Mouse (Mus musculus): ENCODE results near the gene Pip5k1b. TPM values are rescaled to one million over a fixed set of nuclear protein-coding genes. Genes with fewer than 3 reads are reported as not detected.
A peak's percentile ranks its signal among the peaks of the same experiment; 100 is the strongest.

Pip5k1b gene
- polyA plus RNA-seq, 1 experiment from 2014 or later: 7.0 TPM

DNA sequence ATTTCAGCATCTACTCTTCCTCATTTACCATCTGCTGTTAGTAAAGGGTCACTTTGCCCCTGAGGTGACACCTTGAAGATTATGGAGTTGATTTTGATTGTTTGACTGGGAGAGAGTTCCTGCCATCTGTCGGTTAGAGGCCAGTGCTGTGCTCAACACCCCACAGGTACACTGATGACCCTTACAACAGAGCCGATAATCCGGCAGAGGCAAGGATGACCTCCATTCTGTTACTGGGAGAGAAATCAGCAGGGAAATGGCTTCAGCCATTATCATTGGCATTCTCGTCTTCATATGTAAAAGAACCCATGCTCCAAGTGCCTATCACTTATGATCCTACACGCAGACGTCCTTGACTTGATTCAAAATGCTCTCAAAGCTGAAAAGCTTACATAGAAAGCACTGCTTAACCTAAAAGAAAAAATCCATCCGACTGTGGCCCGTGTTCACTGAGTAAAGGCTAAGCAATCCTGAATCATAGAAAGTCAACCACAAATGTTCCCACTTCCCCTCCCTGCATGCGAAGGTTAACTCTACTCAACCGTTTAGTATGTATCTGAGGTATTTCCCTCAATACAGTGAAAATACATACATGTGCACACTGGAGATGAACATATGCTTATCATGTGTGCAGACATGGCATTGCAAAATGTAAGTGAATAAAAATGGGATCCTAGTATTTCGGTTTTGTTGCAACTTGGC, 146.7 kb downstream of the Pip5k1b start:
- H3K4me1 ChIP-seq: peaks cover 7% of the 10 kb centered on the region
- no peak overlapping the region for H3K27ac ChIP-seq (replicated peaks)
- H3K36me3 ChIP-seq: no peaks in the 10 kb centered on the region
- WGBS: 80% methylated on average over 11 of the region's 11 CpGs
- no peaks in the 10 kb centered on the region for H3K27me3 ChIP-seq (replicated peaks)
- no peak overlapping the region for H3K4me2 ChIP-seq
- H3K9me3 ChIP-seq: no peaks in the 10 kb centered on the region
- no peak for ATAC-seq (ENCODE audit: extremely low read depth, insufficient number of reproducible peaks, low FRiP score, low TSS enrichment)
- H3K4me3 ChIP-seq: no peak overlapping the region
- H3K9ac ChIP-seq: no peak overlapping the region

DNA sequence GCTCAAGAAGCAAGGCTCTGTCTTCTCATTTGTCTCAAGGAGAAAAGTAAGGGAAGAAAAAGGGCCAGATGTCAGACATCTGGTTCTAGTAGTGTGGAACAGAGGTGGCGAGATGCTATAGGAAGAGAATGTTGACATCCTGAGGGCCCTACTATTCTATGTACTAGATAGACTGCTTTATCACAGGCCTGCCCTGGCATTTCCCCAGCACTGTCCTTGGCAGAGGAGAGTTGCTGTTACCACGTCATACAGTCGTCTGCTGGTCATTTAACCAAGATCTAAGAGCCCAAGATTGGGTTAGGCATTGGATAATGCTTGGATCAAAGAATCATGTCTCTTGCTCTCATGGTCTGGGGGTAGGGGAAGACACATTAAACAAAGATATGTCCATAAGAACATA, 151.0 kb downstream of the Pip5k1b start:
- H3K4me3 ChIP-seq: no peak overlapping the region
- ATAC-seq (ENCODE audit: extremely low read depth, insufficient number of reproducible peaks, low FRiP score, low TSS enrichment): no peak
- H3K27ac ChIP-seq (replicated peaks): no peak overlapping the region
- WGBS: 79% methylated on average over 3 of the region's 3 CpGs
- no peak overlapping the region for H3K9ac ChIP-seq
- no peak overlapping the region for H3K4me2 ChIP-seq
- H3K27me3 ChIP-seq (replicated peaks): no peaks in the 10 kb centered on the region
- no peaks in the 10 kb centered on the region for H3K36me3 ChIP-seq
- H3K9me3 ChIP-seq: no peaks in the 10 kb centered on the region
- H3K4me1 ChIP-seq: peaks cover 27% of the 10 kb centered on the region

DNA sequence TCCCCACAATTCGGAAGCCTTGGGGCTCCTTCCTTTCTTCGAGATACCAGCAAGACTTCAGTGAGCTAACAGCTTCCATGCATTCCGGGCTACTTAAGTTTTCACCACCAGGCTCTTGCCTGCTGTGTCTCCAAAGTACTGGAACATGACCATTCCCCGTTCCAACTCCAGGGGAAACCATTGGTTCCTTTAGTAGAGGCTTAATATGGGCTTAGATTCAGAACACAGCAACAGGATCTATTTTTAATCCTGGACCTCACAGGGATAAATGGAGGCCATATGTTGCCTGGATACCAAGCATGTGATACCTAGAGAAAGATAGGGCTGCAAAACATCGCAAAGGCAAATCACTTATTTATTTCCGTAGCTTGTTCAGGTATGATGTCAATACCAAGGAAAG, 152.4 kb downstream of the Pip5k1b start:
- no peak for ATAC-seq (ENCODE audit: extremely low read depth, insufficient number of reproducible peaks, low FRiP score, low TSS enrichment)

DNA sequence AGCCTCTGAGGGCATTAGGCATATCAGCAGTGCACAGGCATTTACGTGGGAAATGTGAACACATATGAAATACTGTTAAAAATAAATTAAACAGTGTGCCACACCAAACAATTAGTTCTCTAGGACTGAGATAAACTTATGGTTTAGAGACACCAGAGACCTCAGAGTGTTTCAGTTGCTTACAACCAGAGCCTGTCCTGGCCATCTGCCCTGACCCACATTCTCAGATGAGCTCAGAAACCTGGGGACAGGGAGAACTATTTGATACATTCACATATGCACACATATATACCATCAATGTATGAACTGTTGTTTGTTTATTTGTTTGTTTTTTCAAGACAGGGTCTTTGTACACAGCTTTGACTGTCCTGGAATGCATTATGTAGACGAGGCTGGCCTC, 161.8 kb downstream of the Pip5k1b start:
- no peak for ATAC-seq (ENCODE audit: extremely low read depth, insufficient number of reproducible peaks, low FRiP score, low TSS enrichment)
- WGBS: 75% methylated on average over 2 of the region's 2 CpGs
- H3K4me2 ChIP-seq: no peak overlapping the region
- no peaks in the 10 kb centered on the region for H3K27me3 ChIP-seq (replicated peaks)
- H3K4me1 ChIP-seq: peaks cover 5% of the 10 kb centered on the region; the same call in 1 of the 2 replicates
- H3K36me3 ChIP-seq: peaks cover 18% of the 10 kb centered on the region
- no peak overlapping the region for H3K27ac ChIP-seq (replicated peaks)
- H3K9ac ChIP-seq: no peak overlapping the region
- no peak overlapping the region for H3K4me3 ChIP-seq
- H3K9me3 ChIP-seq: no peaks in the 10 kb centered on the region

More for the DNA sequence above, 152.4 kb downstream of the Pip5k1b start:
- H3K27ac ChIP-seq (replicated peaks): peak overlapping the region; percentile 77
- no peaks in the 10 kb centered on the region for H3K36me3 ChIP-seq
- 57% methylated on average over 6 of the region's 6 CpGs for WGBS
- peak overlapping the region; percentile 21; the same call in 1 of the 2 replicates for H3K4me2 ChIP-seq
- no peaks in the 10 kb centered on the region for H3K9me3 ChIP-seq
- no peak overlapping the region for H3K9ac ChIP-seq
- no peak overlapping the region for H3K4me3 ChIP-seq
- peaks cover 27% of the 10 kb centered on the region for H3K4me1 ChIP-seq
- H3K27me3 ChIP-seq (replicated peaks): no peaks in the 10 kb centered on the region

DNA sequence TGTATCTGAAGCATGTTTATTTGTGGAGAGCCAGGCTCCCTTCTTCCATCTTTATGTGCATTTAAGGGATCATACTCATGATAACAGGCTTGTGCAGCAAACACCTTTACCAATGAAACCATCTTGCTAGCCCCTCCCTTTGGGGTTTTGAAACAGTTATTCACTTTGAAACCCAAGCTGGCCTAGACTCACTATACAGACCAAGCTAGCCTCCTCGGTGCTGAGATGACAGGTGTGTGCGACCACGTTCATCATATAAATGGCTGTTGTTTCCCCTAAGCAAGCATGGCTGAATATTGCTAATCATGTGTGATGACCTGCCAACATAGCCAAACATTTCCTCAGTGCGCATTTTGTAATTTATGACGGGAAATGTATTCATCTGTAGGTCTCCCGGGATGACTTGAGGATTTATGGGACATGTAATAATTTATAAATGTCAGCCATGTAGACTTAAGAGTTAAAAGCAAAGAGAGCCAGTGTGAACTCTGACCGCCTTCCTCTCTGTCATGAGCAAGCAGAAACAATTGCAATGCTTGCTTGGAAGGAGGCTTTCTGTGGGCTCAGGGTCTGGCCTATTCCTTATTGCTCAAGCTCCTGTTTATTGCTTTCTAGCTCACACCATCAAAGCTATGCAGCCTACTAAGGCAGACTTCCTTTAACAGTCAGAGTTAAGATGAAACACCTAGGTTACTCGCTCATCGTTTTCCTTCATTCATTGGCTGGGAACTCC, 164.0 kb downstream of the Pip5k1b start:
- Histone ChIP-seq H3K36me3 (peaks cover 23% of the 10 kb centered on the region), H3K4me3 (no peak overlapping the region), H3K9me3 (no peaks in the 10 kb centered on the region), H3K27ac (replicated peaks) (no peak overlapping the region), H3K27me3 (replicated peaks) (no peaks in the 10 kb centered on the region), H3K9ac (no peak overlapping the region), H3K4me1 (peaks cover 12% of the 10 kb centered on the region; the same call in 1 of the 2 replicates), H3K4me2 (no peak overlapping the region)
- no peak for ATAC-seq (ENCODE audit: extremely low read depth, insufficient number of reproducible peaks, low FRiP score, low TSS enrichment)
- 85% methylated on average over 9 of the region's 9 CpGs for whole genome bisulfite sequencing

DNA sequence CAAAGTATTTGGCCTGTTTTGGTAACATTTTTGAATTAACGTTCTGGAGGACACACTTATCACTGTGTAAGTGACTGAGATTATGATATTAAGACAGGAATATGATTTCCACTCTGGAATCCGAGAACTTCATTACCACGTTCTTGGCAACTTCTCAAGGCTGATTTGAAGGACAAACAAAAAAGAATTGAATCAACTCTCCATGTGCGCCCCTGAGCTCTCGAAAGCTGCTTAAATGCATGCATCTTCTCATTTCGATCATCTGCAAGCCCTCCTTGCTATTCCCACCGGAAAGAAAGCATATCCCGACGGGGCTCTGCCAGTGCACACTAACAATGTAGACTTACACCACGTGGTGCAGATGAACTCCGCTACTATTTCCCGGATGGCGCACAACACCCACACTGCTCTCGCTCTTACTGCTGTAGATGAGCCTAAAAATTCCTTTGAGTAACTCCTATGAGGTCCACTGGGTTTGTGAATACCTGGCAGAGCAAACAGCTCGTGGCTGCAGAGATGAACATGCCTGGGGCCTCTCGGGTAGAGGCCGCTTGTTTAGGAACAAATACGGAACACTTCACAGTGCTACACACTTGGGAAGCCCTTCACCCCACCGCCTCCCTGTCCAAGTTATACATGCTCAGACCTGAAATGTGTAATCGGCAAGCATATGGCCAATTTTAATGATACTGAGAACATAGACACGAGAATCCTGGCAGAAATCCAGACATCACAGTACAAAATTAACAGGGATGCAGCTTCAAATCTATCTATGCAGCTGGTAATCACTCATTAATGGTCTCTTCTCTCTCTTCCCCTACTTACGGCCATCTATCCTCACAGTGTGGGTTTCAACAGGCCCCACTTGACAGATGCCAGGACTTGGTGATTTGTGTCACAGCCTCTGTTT, 168.5 kb downstream of the Pip5k1b start:
- 80% methylated on average over 22 of the region's 22 CpGs for WGBS
- Histone ChIP-seq H3K4me1 (peaks cover 23% of the 10 kb centered on the region), H3K36me3 (peaks cover 21% of the 10 kb centered on the region), H3K4me3 (no peak overlapping the region), H3K27me3 (replicated peaks) (no peaks in the 10 kb centered on the region), H3K9ac (no peak overlapping the region), H3K27ac (replicated peaks) (no peak overlapping the region), H3K9me3 (no peaks in the 10 kb centered on the region), H3K4me2 (no peak overlapping the region)
- no peak for ATAC-seq (ENCODE audit: extremely low read depth, insufficient number of reproducible peaks, low FRiP score, low TSS enrichment)

DNA sequence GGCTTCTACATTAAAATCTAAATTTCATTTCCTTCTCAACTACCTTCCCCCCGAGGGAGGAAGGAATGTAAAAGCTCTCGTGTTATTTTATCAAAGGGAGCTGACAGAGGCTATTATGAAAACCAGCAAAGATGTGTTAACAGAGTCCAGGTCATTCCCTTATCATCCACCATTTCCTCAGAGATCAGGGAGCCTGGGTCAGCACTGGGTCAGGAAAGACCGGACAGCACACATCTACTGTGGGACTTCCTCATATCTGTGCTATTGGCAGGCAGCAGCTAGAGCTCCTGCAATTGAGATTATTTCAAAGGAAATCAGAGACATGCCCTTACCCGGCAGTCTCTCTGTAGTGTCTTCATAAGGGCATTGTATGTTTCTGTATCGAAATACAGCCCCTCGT, 177.2 kb downstream of the Pip5k1b start:
- Histone ChIP-seq H3K9ac (no peak overlapping the region), H3K4me1 (peaks cover 25% of the 10 kb centered on the region), H3K27me3 (replicated peaks) (no peaks in the 10 kb centered on the region), H3K36me3 (peaks cover 11% of the 10 kb centered on the region; the same call in 1 of the 2 replicates), H3K4me2 (peak overlapping the region; percentile 24), H3K4me3 (no peak overlapping the region), H3K9me3 (no peaks in the 10 kb centered on the region), H3K27ac (replicated peaks) (peak overlapping the region; percentile 2; the same call in 1 of the 2 replicates)
- ATAC-seq (ENCODE audit: extremely low read depth, insufficient number of reproducible peaks, low FRiP score, low TSS enrichment): peak; percentile 46; the same call in 1 of the 2 replicates
- WGBS: 21% methylated on average over 6 of the region's 6 CpGs

DNA sequence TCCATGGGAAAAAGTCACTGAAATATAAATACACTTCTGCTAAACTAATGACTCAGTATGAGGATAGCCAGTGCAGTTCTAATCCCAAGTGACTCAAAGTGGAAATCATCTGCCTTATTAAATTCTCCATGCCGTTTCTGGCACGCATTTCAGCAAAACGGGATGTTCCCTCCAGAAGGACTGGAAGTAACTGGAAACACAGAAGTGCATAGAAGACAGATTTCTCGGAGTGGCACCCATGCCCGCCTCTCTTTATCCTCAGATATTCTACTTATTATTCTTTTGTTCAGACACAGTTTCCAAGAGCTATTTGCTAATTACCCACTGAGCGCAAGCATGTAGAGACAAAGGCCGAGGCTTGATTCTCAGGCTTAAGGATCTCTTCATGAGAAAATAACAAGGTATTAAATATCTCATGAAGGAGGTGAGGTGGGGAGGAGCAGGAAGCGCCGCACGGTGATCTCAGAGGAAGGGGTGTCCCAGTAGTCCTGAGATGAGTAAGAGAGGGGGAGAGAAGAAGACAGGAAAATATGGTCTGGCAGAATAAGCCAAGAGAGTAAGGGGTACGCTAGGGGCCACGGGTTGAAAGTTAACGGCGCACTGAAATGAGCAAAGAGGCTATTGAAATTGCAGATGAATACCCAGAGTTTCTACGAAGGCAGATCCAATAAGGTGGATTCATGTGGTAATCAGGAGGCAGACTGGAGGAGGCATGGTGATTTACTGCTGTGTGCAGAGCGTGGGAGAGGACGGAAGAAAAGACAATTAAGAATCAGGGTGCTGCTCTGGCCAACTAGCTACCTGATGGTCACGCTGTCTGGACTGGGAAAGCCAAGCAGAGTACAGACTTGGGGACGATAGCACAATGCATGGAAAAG, 183.7 kb downstream of the Pip5k1b start:
- H3K4me3 ChIP-seq: no peak overlapping the region
- no peak for ATAC-seq (ENCODE audit: extremely low read depth, insufficient number of reproducible peaks, low FRiP score, low TSS enrichment)
- no peaks in the 10 kb centered on the region for H3K36me3 ChIP-seq
- WGBS: 84% methylated on average over 19 of the region's 19 CpGs
- H3K9ac ChIP-seq: no peak overlapping the region
- H3K9me3 ChIP-seq: no peaks in the 10 kb centered on the region
- no peak overlapping the region for H3K4me2 ChIP-seq
- H3K27me3 ChIP-seq (replicated peaks): no peaks in the 10 kb centered on the region
- peaks cover 4% of the 10 kb centered on the region for H3K4me1 ChIP-seq
- H3K27ac ChIP-seq (replicated peaks): no peak overlapping the region

DNA sequence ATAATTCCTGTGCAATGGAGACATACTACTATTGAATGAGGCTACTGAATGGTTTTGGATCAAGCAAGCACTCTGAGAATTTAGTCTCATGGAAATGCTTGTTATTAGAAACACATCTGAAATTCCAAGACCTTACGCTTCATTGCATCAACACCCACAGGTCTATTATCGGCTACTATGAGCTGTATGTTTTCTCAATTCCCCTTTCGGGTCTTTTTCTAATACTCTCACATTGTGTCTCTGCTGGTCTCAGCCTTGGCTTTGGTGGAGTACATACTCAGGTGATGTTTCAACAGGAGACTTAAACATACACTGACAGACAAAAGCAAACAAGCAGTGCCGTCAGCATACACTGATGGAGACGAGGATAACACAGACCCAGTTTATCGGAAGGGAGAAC, 187.3 kb downstream of the Pip5k1b start:
- Histone ChIP-seq H3K9ac (no peak overlapping the region), H3K9me3 (no peaks in the 10 kb centered on the region), H3K36me3 (no peaks in the 10 kb centered on the region), H3K27me3 (replicated peaks) (no peaks in the 10 kb centered on the region), H3K4me3 (no peak overlapping the region), H3K4me2 (no peak overlapping the region), H3K4me1 (no peaks in the 10 kb centered on the region), H3K27ac (replicated peaks) (no peak overlapping the region)
- WGBS: 80% methylated on average over 6 of the region's 6 CpGs
- no peak for ATAC-seq (ENCODE audit: extremely low read depth, insufficient number of reproducible peaks, low FRiP score, low TSS enrichment)

DNA sequence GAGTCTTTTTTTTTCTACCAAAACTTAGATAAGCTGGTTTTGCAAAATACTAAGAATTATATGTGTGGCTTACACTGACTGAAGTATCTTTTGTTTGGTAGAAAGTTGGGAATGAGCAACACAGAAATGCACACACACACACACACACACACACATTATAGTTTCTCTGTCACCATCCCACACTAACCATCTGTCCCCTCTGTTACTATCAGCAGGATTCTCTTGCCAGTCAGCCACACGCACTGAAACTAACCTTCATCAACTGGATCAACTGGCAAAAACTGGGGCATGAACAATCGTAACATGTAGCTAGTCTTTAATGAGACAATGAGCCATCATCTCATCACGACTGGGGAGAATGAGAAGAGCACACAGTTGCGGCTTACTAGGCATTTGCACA, 187.9 kb downstream of the Pip5k1b start:
- peaks cover 5% of the 10 kb centered on the region for H3K4me1 ChIP-seq
- H3K9ac ChIP-seq: no peak overlapping the region
- no peak for ATAC-seq (ENCODE audit: extremely low read depth, insufficient number of reproducible peaks, low FRiP score, low TSS enrichment)
- no peaks in the 10 kb centered on the region for H3K36me3 ChIP-seq
- no peak overlapping the region for H3K27ac ChIP-seq (replicated peaks)
- H3K4me3 ChIP-seq: no peak overlapping the region
- H3K4me2 ChIP-seq: no peak overlapping the region
- H3K9me3 ChIP-seq: no peaks in the 10 kb centered on the region
- WGBS: 81% methylated on average over 4 of the region's 4 CpGs
- H3K27me3 ChIP-seq (replicated peaks): no peaks in the 10 kb centered on the region
